Mouse (Mus musculus) mature B cell (primary cell): ENCODE results near the gene Ndufb2.

ENCODE experiments used
- in situ Hi-C: fragments of 300-500 bp; cut with MboI; formaldehyde crosslinking; loops from 2 replicates; pipeline ENCODE4 v1.14.3; 2019

Gene Ndufb2

DNA sequence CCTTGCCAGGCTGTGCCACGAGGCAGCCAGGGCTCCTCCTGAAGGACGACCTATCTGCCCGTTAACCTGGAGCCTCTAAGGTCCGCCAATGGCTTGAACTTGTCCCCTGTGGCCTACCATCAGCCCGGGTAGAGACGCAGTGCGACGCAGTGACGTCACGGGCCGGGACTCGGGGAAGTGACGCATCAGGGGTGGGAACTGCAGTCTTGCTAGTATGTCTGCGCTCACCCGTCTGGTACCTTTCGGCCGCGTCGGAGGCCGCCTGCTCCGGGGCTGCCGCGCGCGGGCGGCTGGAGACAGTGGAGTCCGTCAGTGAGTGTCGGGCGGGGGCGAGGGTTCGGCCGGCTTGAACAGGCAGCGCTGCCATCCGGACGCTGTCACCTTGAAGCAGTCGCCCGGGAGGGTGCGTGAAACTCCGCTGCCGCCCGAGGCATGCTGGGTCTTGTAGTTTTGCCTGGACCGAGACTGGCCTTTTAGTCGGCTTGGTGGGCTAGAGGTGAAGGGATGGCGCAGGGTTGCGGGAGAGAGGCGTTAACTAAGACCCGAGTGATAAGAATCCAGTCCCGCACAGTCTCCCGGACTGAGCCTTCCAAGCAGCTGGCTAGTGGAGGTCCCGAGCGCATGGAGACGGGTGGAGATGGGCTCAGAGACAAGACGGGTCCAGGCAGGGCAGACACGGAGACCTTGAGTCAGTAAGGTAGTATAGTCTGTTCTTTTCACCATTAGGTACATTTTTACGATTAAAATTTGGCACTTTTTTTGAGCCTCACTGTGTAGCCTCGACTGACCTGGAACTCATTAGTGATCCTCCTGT lies at the start of gene Ndufb2:
Gene Ndufb2 (plus strand): TSS at position 174 of the 814 bp plus-strand sequence.
- in situ Hi-C loops, result no loop called here

GRCm38 (mm10) chr6:39542631-39543597 lies 49.5 kb upstream of the Ndufb2 start:
- in situ Hi-C loops, result no loop called here

GRCm38 (mm10) chr6:39543769-39544420 lies 48.5 kb upstream of the Ndufb2 start:
- in situ Hi-C loops, result no loop called here

- in situ Hi-C loops, result no loop called here
Observed at GRCm38 (mm10) chr6:39545474-39545873, 46.9 kb upstream of the Ndufb2 start.

DNA sequence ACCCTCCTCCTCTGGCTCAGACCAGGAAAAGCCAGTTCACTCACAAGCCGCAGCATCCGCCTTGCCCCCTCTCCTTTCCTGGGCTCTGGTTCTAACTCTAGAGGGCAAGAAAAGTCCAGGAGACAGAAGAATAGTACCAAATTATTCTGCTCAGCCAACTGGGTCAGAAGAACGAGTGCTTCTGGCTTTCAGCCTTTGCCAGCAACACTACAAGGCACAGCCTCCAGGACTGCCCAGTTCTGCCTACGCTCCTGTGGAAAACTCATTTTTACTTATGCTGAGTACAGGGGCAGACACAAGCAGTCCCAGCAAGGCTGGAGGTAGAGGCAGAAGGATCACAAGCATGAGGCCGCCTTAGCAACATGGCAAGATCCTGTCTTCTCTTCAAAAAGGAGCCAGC lies 44.3 kb upstream of the Ndufb2 start:
- in situ Hi-C loops, result no loop called here

DNA sequence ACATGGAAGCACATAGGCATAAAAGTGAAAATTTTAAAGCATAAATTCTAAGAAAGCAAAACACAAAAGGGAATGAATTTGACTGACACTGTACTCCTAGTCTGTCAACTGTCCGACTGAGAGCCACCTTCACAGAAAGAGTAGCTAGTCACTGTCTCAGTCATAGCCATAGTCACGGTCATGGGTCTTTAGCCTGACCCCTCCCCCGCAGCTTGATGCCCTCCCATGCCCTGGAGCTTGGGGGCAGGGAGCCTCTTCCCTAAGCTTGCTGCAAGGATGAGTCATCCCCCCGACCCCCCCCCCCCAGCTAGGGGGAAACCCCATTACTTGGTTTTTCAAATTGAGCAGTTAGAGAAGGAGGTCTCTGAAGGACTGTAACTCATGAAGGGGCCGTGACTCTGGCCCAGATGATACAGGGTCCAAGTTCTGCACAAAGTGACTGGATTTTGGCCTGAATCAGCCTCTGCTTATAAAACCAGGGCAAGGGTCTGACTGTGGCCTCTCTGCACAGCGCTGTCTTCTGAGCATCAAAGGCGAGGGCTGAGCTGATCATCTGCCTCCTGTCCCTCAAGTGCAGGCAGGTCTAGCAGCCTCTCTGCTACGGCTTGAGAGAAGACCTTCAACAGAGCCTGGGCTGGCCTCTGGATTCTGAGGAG lies 40.3 kb upstream of the Ndufb2 start:
- in situ Hi-C loops, result no loop called here

GRCm38 (mm10) chr6:39554888-39555647 lies 37.3 kb upstream of the Ndufb2 start:
- in situ Hi-C loops, result no loop called here

DNA sequence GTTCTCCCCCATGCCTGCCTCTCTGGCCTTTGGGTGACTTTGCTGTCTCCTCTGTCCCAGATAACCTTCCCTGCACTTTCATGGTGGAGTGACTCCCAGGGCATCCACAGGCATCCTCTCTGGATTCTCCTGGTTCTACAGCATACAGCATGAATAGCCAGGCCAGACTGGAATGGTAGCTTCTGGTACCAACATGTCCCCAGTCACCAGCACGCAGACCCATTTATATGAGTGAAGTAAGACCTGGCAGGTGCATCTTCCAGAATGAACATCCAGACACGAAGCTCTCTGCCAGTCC lies 36.8 kb upstream of the Ndufb2 start:
- in situ Hi-C loops, result no loop called here

DNA sequence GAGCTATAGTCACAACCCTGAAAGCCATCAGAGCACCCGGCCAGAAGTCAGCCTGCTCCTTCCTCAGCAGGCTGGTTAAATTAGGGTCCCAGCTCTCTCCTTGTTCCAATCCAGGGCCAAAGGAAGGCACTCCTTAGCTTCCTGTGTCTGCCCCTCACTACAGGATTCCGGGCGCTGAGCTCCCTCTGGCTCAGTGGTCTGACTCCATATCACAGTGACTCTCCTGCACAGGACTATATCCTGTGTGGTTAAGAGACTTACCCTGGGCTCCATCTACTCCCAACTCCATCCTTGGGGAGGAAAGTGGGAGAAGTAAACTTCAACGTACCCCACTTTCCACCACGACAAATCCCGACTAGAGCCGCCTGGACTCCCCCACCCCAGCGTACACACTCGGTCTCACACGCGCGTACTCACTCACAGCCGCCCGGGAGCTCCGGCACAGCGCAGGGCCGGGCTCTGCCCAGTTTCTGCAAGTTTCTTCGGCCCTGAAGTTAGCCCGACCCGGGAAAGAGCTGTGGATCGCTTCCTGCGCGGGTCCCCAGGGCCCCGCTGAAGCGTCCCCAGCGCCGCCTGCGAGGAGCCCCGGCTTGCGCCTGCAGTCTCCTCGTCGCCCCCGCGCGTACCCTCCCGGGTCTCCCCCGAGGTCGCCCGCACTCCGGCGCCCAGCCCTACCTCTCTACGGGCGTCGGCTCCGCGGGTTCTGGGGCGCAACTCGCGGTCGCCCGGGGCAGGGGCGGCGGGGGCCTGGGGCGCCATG lies 35.3 kb upstream of the Ndufb2 start:
- in situ Hi-C loops, result no loop called here

- in situ Hi-C loops, result no loop called here
Observed at GRCm38 (mm10) chr6:39557723-39558261, 34.6 kb upstream of the Ndufb2 start, which contains the start of gene Dennd2a. Gene Dennd2a, minus strand, starts transcription at chr6:39557867.

DNA sequence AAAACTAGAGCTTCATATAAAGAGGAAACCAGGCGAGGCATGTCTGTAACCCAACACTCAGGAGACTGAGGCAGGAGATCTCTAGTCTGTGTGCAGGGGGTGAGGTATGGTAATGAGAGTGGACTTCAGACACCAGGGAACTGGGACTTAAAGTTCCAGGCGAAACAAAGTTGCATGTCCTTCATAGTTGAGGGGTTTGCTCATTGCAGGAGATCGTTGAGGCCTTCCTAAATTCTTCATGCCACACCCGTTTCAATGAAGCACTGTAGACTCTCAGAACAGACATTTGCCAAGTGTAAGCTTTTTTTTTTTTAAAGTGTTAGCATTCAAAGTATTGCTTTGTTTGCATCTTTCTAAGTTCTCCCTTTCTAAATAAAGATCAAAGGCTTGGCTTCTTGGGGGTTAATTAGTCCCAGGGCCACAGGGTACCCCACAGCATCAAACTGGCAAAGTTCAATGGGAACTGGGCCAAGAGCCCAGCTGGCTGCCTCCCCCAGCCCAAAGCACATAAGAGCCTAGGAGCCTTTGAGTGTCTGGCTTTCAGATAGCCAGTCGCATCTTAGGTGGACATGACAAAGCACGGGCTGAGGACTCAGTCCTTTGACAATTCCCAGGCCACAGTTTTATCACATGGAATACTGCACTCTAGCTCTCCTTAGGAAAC lies 33.0 kb upstream of the Ndufb2 start:
- in situ Hi-C loops, result no loop called here

DNA sequence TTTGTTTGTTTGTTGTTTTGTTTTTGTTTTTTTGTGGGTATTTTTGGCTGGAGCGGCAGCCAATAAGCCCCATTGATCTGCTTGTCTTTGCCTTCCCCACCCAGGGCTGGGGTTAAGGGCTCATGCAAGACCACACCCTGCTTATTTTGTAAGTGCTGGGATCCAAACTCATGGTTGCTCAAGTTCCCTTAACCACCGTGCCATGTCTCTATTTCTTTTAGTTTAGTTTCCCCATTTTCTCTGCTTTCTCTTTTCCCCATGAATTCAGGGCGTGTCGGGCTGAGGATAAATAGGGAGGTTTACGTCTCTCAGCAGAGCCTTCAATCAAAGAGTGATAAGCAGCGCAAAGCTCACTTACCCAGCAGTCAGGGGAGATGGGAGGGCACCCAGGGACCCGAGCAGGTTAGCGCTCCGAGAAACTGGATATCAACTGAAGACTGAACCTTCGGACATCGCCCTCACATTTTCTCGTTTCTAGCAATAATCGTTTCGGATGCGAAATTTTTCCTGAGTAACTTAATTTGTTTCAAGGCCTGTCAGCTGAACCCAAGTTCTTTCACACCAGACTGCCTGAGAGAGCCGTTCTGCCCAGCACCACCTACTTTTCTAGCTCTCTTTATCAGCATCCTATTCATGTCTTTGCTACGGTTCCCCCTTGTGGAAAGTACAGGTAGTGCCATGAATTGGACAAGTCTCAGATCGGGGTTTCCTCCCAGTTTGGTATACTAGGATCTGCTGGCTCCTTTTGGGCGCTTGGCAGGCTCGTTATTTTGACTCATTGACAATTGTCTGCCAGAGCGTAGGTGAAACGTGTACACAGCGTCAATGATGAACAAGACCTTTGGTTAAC lies 30.0 kb upstream of the Ndufb2 start:
- in situ Hi-C loops, result loop anchor here (10.0 kb wide), 1 partner anchor 98 kb away; no protein-coding TSS in a partner anchor

GRCm38 (mm10) chr6:39567528-39567927 lies 24.8 kb upstream of the Ndufb2 start:
- in situ Hi-C loops, result loop anchor here (10.0 kb wide), 1 partner anchor 103 kb away; no protein-coding TSS in a partner anchor

DNA sequence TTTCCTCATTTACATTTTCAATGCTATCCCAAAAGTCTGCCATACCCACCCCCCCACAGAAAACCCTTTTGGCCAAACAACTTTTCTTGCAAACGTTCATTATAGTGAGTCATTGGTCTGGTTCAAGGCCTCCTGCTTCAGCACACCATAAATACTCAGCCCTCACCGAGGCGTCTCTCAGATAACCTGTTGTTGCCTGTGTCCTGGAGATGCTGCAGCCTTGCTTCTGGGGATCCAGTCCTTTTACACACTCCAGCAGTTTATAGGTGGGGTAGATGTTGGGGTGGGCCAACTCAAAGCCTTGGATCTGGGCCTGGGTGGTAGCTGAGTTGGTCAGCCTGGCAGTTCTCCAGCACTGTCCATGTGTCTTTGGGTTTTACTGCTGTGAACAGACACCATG lies 21.9 kb upstream of the Ndufb2 start:
- in situ Hi-C loops, result no loop called here

GRCm38 (mm10) chr6:39573791-39574554 lies 18.4 kb upstream of the Ndufb2 start, which contains the start of gene Adck2:
Gene Adck2, plus strand, starts transcription at chr6:39573873.
- in situ Hi-C loops, result no loop called here

GRCm38 (mm10) chr6:39574555-39574869 lies 17.9 kb upstream of the Ndufb2 start:
- in situ Hi-C loops, result no loop called here

GRCm38 (mm10) chr6:39574951-39575350 lies 17.4 kb upstream of the Ndufb2 start:
- in situ Hi-C loops, result no loop called here

DNA sequence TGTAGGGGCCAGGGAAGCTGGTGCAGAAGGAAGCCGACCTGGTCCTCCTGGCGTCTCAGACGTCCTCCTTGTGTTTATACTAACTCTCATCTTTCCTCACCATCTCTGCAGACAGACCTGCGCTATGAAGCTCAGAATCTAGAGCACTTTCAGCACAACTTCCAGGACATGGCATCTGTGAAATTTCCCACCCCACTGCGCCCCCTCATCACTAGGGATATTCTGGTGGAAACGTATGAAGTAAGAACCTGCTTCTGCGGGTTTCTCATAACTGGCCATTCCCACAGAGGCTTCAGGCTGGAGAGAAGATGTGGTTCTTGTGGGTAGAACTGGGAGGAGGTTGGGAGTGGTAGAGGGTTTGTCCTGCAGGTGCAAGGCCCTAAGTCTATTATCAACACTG lies 12.8 kb upstream of the Ndufb2 start:
- in situ Hi-C loops, result no loop called here
